Mouse (Mus musculus) liver, embryonic 12.5 days (tissue): ENCODE measurements around the gene Zc3h4. TPM values are rescaled to one million over a fixed set of nuclear protein-coding genes. Genes with fewer than 3 reads are reported as not detected.

Experiments
- ATAC-seq: fragments of 200-750 bp; cut with Nextera tagmentation; 2 replicates; pipeline ENCODE4 v1.8.0; 2017; ENCODE audit warnings: moderate number of reproducible peaks, mild to moderate bottlenecking, moderate library complexity
- H3K27ac ChIP-seq: fragments of 300-500 bp; sonication (generic); 2 replicates; pipeline ENCODE4 v1.5.1; 2016; ENCODE audit warnings: mild to moderate bottlenecking
- H3K27me3 ChIP-seq: fragments of 300-500 bp; sonication (generic); replicated peaks from 2 replicates; pipeline ENCODE4 v1.6.1; 2016; ENCODE audit warnings: mild to moderate bottlenecking, moderate library complexity
- H3K36me3 ChIP-seq: fragments of 300-500 bp; sonication (generic); 2 replicates; pipeline ENCODE4 v1.6.1; 2016; ENCODE audit warnings: mild to moderate bottlenecking, moderate library complexity
- H3K4me1 ChIP-seq: fragments of 300-500 bp; sonication (generic); 2 replicates; pipeline ENCODE4 v1.6.1; 2016
- H3K4me2 ChIP-seq: fragments of 300-500 bp; sonication (generic); 2 replicates; pipeline ENCODE4 v1.6.1; 2016; ENCODE audit warnings: mild to moderate bottlenecking, moderate library complexity
- H3K4me3 ChIP-seq: fragments of 300-500 bp; sonication (generic); 2 replicates; pipeline ENCODE4 v1.5.1; 2016; ENCODE audit warnings: mild to moderate bottlenecking, moderate library complexity
- H3K9ac ChIP-seq: fragments of 300-500 bp; sonication (generic); 2 replicates; pipeline ENCODE4 v1.6.1; 2016; ENCODE audit warnings: mild to moderate bottlenecking, moderate library complexity
- H3K9me3 ChIP-seq: fragments of 300-500 bp; sonication (generic); replicated peaks from 2 replicates; pipeline ENCODE4 v1.6.1; 2016; ENCODE audit warnings: mild to moderate bottlenecking, moderate library complexity
- WGBS: fragments of 180-500 bp; shearing (Covaris S2); methylation state at CpG from one replicate; pipeline ENCODE4 v1.1.7; 2016; ENCODE audit not compliant: insufficient replicate concordance; 5-methylcytosine and 5-hydroxymethylcytosine counted together
- polyA plus RNA-seq: library from polyadenylated mRNA; unstranded; fragments of >200 nt; fragmentation: Nextera tagmentation; extraction: Ambion mirVana; gene quantifications from 2 replicates; pipeline ENCODE4 v1.2.1, GENCODE M21; 2016

Gene Zc3h4
- polyA plus RNA-seq, 1 experiment from 2014 or later, result 14.5 TPM

DNA sequence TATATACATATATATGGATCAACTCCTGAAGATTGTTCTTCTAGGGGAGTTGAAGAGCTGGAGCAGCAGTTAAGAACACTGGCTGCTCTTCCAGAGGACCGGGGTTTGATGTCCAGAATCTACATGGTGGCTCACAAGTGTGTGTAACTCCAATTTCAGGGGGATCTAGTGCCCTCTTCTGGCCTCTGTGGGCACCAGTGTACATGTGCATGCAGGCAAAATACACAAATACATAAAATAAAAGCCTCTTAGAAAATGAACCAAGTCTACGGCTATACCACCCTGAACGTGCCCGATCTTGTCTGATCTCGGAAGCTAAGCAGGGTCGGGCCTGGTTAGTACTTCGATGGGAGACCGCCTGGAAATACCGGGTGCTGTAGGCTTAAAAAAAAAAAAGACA lies 70.8 kb downstream of the Zc3h4 start:
- peaks cover 87% of the 10 kb centered on the region for H3K27me3 ChIP-seq
- H3K4me3 ChIP-seq, result no peak overlapping the region
- H3K27ac ChIP-seq, result no peak overlapping the region
- H3K9me3 ChIP-seq, result no peaks in the 10 kb centered on the region
- H3K36me3 ChIP-seq, result no peaks in the 10 kb centered on the region
- H3K9ac ChIP-seq, result no peak overlapping the region
- no peak for ATAC-seq
- no peak overlapping the region for H3K4me2 ChIP-seq
- peaks cover 21% of the 10 kb centered on the region for H3K4me1 ChIP-seq
- 28% methylated on average over 9 of the region's 9 CpGs for WGBS

DNA sequence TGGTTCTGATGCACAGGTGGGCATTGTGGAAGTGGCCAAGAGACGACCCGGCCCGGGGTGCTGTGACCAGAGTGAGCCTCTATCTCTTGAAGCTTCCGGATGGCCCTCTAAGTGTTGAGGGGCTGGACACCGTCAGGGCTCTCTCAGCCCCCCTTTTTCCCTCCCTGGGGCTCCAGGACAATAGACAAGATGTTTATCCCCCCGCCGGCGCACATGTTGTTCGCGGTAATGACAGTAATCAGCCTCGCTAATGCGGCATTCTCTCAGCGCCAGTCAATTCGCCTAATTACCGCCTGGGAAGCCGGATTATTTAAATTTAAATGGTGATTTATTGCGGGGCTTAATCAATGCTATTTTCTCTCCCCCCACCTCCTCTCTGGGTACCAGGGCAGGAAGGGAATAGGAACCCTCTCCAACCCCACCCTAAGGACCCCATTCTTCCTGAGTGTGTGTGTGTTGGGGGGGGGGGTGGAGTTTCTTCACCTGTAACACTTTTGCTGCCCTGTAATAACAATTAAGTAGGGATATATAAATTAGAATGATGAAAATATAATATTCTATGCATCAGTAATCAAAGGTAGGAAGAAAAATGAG lies 71.5 kb downstream of the Zc3h4 start:
- H3K9ac ChIP-seq, result no peak overlapping the region
- H3K4me1 ChIP-seq, result peaks cover 23% of the 10 kb centered on the region
- no peak overlapping the region for H3K4me2 ChIP-seq
- no peak overlapping the region for H3K27ac ChIP-seq
- 13% methylated on average over 17 of the region's 17 CpGs for WGBS
- H3K9me3 ChIP-seq, result no peaks in the 10 kb centered on the region
- ATAC-seq, result no peak
- no peaks in the 10 kb centered on the region for H3K36me3 ChIP-seq
- no peak overlapping the region for H3K4me3 ChIP-seq
- H3K27me3 ChIP-seq, result peaks cover 94% of the 10 kb centered on the region

DNA sequence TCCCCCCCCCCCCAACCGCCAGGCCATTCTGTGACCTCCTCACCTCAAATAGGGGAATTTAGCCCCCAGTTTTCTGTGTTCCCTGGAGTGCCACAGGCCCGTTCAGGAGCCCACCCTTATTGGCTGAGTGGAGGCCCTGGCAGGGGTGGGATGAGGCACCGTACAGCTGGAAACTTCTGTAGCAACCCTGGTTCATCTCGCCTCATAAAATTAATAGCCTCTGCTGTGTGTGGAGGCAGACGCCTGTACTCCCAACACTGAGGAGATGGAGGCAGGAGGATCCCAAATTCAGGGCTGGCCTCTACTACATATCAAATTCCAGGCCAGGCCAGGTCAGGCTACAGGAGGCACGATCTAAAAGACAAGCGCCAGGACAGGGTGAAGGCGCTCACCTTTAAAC lies 73.1 kb downstream of the Zc3h4 start:
- Histone ChIP-seq H3K4me1 (peaks cover 23% of the 10 kb centered on the region), H3K4me3 (no peak overlapping the region), H3K9me3 (no peaks in the 10 kb centered on the region), H3K27ac (no peak overlapping the region), H3K4me2 (no peak overlapping the region), H3K9ac (no peak overlapping the region), H3K27me3 (peaks cover 97% of the 10 kb centered on the region), H3K36me3 (no peaks in the 10 kb centered on the region)
- ATAC-seq, result no peak
- 58% methylated on average over 8 of the region's 8 CpGs for WGBS

DNA sequence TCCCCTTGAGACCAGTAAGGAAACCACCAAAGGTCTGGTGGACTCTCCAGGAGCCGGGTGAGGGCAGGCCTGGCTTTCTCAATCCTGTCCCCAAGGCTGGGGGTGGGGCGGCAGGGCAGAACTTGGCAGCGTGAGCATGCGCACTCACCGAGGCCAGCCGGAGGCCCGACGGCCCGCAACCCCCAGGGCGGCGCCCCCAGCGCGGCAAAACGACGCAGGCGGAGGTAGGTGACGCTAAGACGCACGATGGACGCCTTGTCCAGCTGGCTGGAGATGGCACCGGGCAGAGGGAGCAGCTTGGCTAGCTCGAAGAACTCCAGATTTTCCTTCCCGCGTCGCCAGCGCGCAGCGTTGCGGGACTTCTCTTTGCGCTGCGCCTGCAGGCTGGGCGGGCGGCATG lies 73.7 kb downstream of the Zc3h4 start:
- H3K9ac ChIP-seq, result no peak overlapping the region
- ATAC-seq, result no peak
- 6% methylated on average over 33 of the region's 33 CpGs for WGBS
- no peak overlapping the region for H3K27ac ChIP-seq
- H3K36me3 ChIP-seq, result no peaks in the 10 kb centered on the region
- H3K4me3 ChIP-seq, result peak overlapping the region; percentile 29
- no peaks in the 10 kb centered on the region for H3K9me3 ChIP-seq
- H3K27me3 ChIP-seq, result peaks cover 92% of the 10 kb centered on the region
- peak overlapping the region; percentile 52 for H3K4me2 ChIP-seq
- H3K4me1 ChIP-seq, result peaks cover 23% of the 10 kb centered on the region

DNA sequence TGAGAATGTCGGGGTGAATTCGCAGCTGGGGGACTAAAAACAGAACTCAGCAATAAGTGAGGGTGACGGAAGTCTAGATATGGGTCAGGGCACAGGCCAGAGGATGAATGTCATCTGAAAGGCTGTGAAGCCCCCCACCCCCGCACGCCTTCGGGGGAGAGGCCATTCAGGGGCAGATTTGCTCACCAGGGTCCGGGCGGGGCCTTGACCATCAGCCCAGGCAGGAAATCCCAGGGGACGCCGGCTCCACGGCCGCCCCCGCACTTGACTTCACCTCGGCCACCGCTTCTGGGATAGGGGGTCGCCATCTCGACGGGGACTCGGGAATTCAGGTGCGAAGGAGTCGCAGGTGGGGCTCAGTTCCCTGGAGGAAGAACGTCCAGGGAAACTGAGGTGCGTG lies 74.6 kb downstream of the Zc3h4 start:
- Histone ChIP-seq H3K9me3 (no peaks in the 10 kb centered on the region), H3K4me2 (peak overlapping the region; percentile 55; the same call in 1 of the 2 replicates), H3K27ac (no peak overlapping the region), H3K4me1 (peaks cover 23% of the 10 kb centered on the region), H3K9ac (no peak overlapping the region), H3K4me3 (no peak overlapping the region), H3K36me3 (no peaks in the 10 kb centered on the region), H3K27me3 (peaks cover 92% of the 10 kb centered on the region)
- 2% methylated on average over 22 of the region's 23 CpGs for WGBS
- no peak for ATAC-seq

DNA sequence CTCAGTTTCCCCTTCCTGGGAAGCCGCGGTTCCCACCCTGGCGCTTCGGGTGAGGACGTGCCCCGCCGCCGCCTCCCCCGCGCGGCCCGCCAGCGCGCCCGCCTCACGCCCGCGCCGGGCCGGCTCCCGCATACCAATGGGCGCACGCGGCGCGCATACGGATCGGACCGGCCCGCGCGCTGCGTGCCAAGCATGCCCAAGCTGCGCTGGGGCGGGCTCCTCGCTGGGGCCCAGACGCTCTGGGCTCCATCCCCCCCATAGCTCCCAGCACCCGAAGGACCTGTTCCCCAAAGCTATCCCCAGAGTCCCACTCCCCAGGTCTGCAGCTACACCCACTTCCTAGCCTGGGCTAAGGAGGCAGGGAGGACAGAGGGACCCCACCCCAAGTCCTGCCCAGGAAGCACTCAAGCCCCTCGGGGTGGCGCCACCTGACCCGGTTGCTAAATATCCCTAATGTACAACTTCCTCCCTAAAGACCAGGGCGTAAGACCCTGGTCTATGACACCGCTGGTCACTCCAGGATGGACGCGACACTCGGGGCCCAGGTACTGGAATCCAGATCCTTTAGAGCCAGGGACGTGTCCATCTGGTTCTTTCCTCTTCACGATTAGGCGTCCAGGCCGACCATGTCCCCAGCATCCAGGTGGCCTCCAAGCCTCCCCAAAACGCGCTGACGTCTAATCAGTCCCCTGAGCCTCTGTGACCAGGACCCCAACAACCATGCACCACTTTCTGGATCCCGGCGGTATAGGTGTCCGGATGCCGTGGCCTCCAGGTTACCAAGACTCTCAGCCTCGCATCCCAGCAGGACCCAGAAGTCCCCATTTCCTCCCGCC lies 75.3 kb downstream of the Zc3h4 start:
- Histone ChIP-seq H3K36me3 (no peaks in the 10 kb centered on the region), H3K4me2 (peak overlapping the region; percentile 55), H3K27ac (no peak overlapping the region), H3K4me1 (peaks cover 23% of the 10 kb centered on the region), H3K9me3 (no peaks in the 10 kb centered on the region), H3K27me3 (peaks cover 91% of the 10 kb centered on the region), H3K4me3 (peak overlapping the region; percentile 34), H3K9ac (no peak overlapping the region)
- 2% methylated on average over 44 of the region's 59 CpGs for WGBS
- ATAC-seq, result no peak

DNA sequence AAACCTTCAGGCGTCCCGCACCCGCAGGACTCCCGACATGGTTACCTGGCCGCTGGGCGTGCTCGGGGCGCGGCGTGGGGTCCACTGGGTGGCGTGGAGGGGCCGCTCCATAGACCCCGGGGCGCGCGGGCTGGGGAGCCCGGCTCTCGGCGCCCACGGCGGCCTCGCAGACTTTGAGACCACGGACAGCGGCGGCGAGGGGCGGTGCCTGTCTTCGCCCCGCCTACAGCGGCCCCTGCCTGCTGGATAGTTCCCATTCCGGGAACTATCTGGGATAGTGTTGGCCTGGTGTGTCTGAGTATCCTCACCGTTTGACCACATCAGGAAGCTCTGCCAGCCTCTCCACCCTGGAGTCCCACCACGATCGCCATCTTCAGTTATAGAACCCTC lies 75.9 kb downstream of the Zc3h4 start:
- ATAC-seq, result peak; percentile 35; the same call in 1 of the 2 replicates

DNA sequence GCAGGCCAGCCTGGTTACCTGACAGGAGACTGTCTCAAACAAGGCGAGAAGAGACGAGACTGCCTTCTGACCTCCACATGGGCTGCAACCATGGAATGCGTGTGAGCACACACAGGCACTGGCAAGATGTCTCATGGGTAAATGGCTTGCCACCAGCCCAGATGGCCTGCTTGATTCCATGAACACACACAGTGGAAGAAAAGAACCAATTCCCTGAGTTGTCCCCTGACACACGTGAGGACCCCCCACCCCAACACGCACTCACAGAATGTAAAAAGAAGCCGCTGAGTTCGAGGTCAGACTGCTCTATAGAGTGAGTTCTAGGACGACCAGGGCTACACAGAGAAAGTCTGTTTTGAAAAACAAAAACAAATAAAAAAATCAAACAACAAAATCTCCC lies 76.9 kb downstream of the Zc3h4 start, which contains the start of gene Npas1:
Gene Npas1 (minus strand): TSS at position 101 of the 400 bp plus-strand sequence.
- no peak within 1 kb of the TSS for H3K27ac ChIP-seq
- no peak for ATAC-seq
- peak within 1 kb of the TSS; percentile 34 for H3K4me3 ChIP-seq
- no peaks in the 10 kb centered on the region for H3K9me3 ChIP-seq
- H3K9ac ChIP-seq, result no peak within 1 kb of the TSS
- peak within 1 kb of the TSS; percentile 55 for H3K4me2 ChIP-seq
- 73% methylated on average over 8 of the region's 8 CpGs for WGBS
- no peaks in the 10 kb centered on the region for H3K36me3 ChIP-seq
- H3K4me1 ChIP-seq, result peaks cover 23% of the 10 kb centered on the region
- peaks cover 76% of the 10 kb centered on the region for H3K27me3 ChIP-seq

More for the DNA sequence above, 75.9 kb downstream of the Zc3h4 start:
- peaks cover 23% of the 10 kb centered on the region for H3K4me1 ChIP-seq
- WGBS, result 2% methylated on average over 34 of the region's 34 CpGs
- no peak overlapping the region for H3K9ac ChIP-seq
- peak overlapping the region; percentile 34 for H3K4me3 ChIP-seq
- H3K9me3 ChIP-seq, result no peaks in the 10 kb centered on the region
- no peak overlapping the region for H3K27ac ChIP-seq
- H3K36me3 ChIP-seq, result no peaks in the 10 kb centered on the region
- peak overlapping the region; percentile 55 for H3K4me2 ChIP-seq
- peaks cover 85% of the 10 kb centered on the region for H3K27me3 ChIP-seq

Other genes with a start within 250 kb of the Zc3h4 start
- 4.4 and 5.7 TPM in 2 replicates for gene Meis3, start 225.8 kb upstream of the Zc3h4 start, polyA plus RNA-seq
- 9.5 and 9.6 TPM in 2 replicates for gene Dhx34, start 178.9 kb upstream of the Zc3h4 start, polyA plus RNA-seq
- 1.6 and 1.7 TPM in 2 replicates for gene C5ar2, start 156.8 kb upstream of the Zc3h4 start, polyA plus RNA-seq
- 1.7 and 2.1 TPM in 2 replicates for gene C5ar1, start 141.4 kb upstream of the Zc3h4 start, polyA plus RNA-seq
- 8.6 and 8.8 TPM in 2 replicates for gene Inafm1, start 127.3 kb upstream of the Zc3h4 start, polyA plus RNA-seq
- 29.7 and 30.0 TPM in 2 replicates for gene Ccdc9, start 114.1 kb upstream of the Zc3h4 start, polyA plus RNA-seq
- 5.9 and 7.6 TPM in 2 replicates for gene Bbc3, start 92.5 kb upstream of the Zc3h4 start, polyA plus RNA-seq
- gene Sae1, start 13.1 kb upstream of the Zc3h4 start, polyA plus RNA-seq, result 182 and 187 TPM in 2 replicates
- gene Tmem160, start 51.9 kb downstream of the Zc3h4 start, polyA plus RNA-seq, result 43.9 and 48.0 TPM in 2 replicates
- 0.33 and 0.36 TPM in 2 replicates for gene Npas1, start 76.8 kb downstream of the Zc3h4 start, polyA plus RNA-seq
- 4.4 and 4.7 TPM in 2 replicates for gene Arhgap35, start 214.1 kb downstream of the Zc3h4 start, polyA plus RNA-seq